10 mouse cellular contexts compared by ENCODE assay signal in the genomic region with DNA sequence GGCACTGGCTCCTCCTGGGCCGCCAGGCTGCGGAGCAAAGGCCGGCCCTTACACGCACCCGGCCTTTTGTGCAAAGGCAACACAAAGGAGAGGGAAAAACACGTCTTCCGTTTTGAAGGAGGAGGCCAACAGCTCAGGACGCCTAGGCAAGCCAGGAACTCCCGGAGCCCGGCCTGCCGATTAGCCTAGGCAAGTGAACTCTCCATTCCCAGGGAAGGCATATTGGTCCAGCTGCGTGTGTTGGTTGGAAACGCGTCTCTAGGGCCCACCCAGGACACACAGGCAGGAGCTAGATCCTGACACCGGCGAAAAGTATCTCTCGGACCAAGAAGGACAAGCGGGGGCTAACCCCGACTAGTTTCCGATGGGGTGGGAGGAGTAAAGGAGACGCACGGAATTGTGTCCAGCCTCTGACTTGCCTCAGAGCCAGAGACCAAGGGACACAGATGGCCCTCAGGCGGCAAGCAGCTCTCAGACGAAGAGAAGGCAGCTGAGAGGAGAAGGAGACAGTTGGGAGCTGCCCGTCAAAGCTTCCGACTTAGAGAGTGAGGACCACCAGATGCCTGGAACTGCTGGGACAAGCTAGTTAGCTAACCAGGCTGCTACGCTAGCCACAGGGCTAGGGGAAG. TPM values are rescaled to one million over a fixed set of nuclear protein-coding genes. Genes with fewer than 3 reads are reported as not detected.
A peak's percentile ranks its signal among the peaks of the same experiment; 100 is the strongest.
DNase-seq lines count a peak whose midpoint lies in the region; ATAC-seq lines count a peak whose summit lies in the region.
"Had no signal": no experiment of that assay in that cellular context is flagged by ENCODE, and none has a peak within 500 bp of the region (broad histone marks: within the 10 kb centered on the region; RNA-seq: fewer than 3 reads in every experiment).

No protein-coding gene starts in this region.

- under 1% methylated on average over 27 of the region's 27 CpGs for WGBS in heart, embryonic 14.5 days
- under 1% methylated on average over 27 of the region's 27 CpGs for WGBS in forebrain, embryonic 15.5 days
- WGBS in midbrain, embryonic 11.5 days = under 1% methylated on average over 27 of the region's 27 CpGs
- WGBS in kidney, embryonic 14.5 days = under 1% methylated on average over 27 of the region's 27 CpGs

- H3K27ac ChIP-seq in heart, embryonic 14.5 days (replicated peaks in 1 of 2; ENCODE audit: control insufficient read depth in 1 of 2, insufficient read depth in 1 of 2, low read depth in 2 of 2, low read length in 2 of 2) = no peak overlapping the region
- H3K27ac ChIP-seq in forebrain, embryonic 15.5 days (replicated peaks) = peak overlapping the region; percentile 59
- no peak overlapping the region for H3K27ac ChIP-seq in midbrain, embryonic 11.5 days (ENCODE audit: low read depth, low read length)
- no peak overlapping the region for H3K27ac ChIP-seq in kidney, embryonic 14.5 days (ENCODE audit: low read depth, low read length)

- no peak overlapping the region for H3K9ac ChIP-seq in heart, embryonic 14.5 days (ENCODE audit: low read length)
- H3K9ac ChIP-seq in forebrain, embryonic 15.5 days (replicated peaks) = peak overlapping the region; percentile 22
- peak overlapping the region; percentile 16 for H3K9ac ChIP-seq in midbrain, embryonic 11.5 days (ENCODE audit: low read length)
- H3K9ac ChIP-seq in kidney, embryonic 14.5 days (ENCODE audit: low read depth, low read length) = no peak overlapping the region

- H3K4me1 ChIP-seq in heart, embryonic 14.5 days (ENCODE audit: control insufficient read depth in 2 of 2, insufficient read depth in 2 of 2, low read length in 2 of 2) = peaks cover 5 to 32% of the 10 kb centered on the region in 2 experiments; a peak in 3 of 4 replicates
- peaks cover 67% of the 10 kb centered on the region for H3K4me1 ChIP-seq in forebrain, embryonic 15.5 days
- H3K4me1 ChIP-seq in midbrain, embryonic 11.5 days (ENCODE audit: control insufficient read depth, insufficient read depth, low read length) = peaks cover 27% of the 10 kb centered on the region
- H3K4me1 ChIP-seq in kidney, embryonic 14.5 days (ENCODE audit: control insufficient read depth, insufficient read depth, low read length) = 0 out of 2 replicates have a peak, but pooled peaks cover 2% of the 10 kb centered on the region

- H3K9me3 ChIP-seq in heart, embryonic 14.5 days (ENCODE audit: control insufficient read depth, low read length) = 0 out of 2 replicates have a peak, but pooled peaks cover 5% of the 10 kb centered on the region
- H3K9me3 ChIP-seq in forebrain, embryonic 15.5 days = no peaks in the 10 kb centered on the region
- H3K9me3 ChIP-seq in midbrain, embryonic 11.5 days (ENCODE audit: control insufficient read depth, low read length) = peaks cover 4% of the 10 kb centered on the region; the same call in 1 of the 2 replicates
- H3K9me3 ChIP-seq in kidney, embryonic 14.5 days (ENCODE audit: control insufficient read depth, low read length) = peaks cover 7% of the 10 kb centered on the region

- peak overlapping the region in 1 of 2 experiments; percentile 11; a peak in 1 of 4 replicates for H3K4me3 ChIP-seq in heart, embryonic 14.5 days (ENCODE audit: control insufficient read depth in 1 of 2, insufficient read depth in 1 of 2, low read depth in 1 of 2, low read length in 2 of 2)
- peak overlapping the region; percentile 30 for H3K4me3 ChIP-seq in forebrain, embryonic 15.5 days
- peak overlapping the region; percentile 22 for H3K4me3 ChIP-seq in midbrain, embryonic 11.5 days (ENCODE audit: low read depth, low read length)
- H3K4me3 ChIP-seq in kidney, embryonic 14.5 days (ENCODE audit: low read length) = no peak overlapping the region

- H3K36me3 ChIP-seq in heart, embryonic 14.5 days (ENCODE audit: control insufficient read depth, insufficient read depth, low read length) = no peaks in the 10 kb centered on the region
- H3K36me3 ChIP-seq in forebrain, embryonic 15.5 days = no peaks in the 10 kb centered on the region
- H3K36me3 ChIP-seq in midbrain, embryonic 11.5 days (ENCODE audit: control insufficient read depth, insufficient read depth, low read length) = no peaks in the 10 kb centered on the region
- H3K36me3 ChIP-seq in kidney, embryonic 14.5 days (ENCODE audit: control insufficient read depth, insufficient read depth, low read length) = no peaks in the 10 kb centered on the region

- H3K27me3 ChIP-seq in heart, embryonic 14.5 days (ENCODE audit: control insufficient read depth, insufficient read depth, low read length) = peaks cover 100% of the 10 kb centered on the region
- peaks cover 82% of the 10 kb centered on the region for H3K27me3 ChIP-seq in forebrain, embryonic 15.5 days
- peaks cover 99% of the 10 kb centered on the region for H3K27me3 ChIP-seq in midbrain, embryonic 11.5 days (ENCODE audit: control insufficient read depth, insufficient read depth, low read length)
- H3K27me3 ChIP-seq in kidney, embryonic 14.5 days (ENCODE audit: control insufficient read depth, insufficient read depth, low read length) = peaks cover 99% of the 10 kb centered on the region

- DNase-seq in heart, postnatal 4 days = no peak
- peak; percentile 25 for DNase-seq in brain, adult 2 months (ENCODE audit: low read depth, low spot score)
- peak; percentile 95 for DNase-seq in midbrain, embryonic 11.5 days (ENCODE audit: low spot score, missing footprints)
- DNase-seq in MN1 (ENCODE audit: low spot score) = no peak
- DNase-seq in gastrocnemius, postnatal 10 days = no peak

- H3K4me2 ChIP-seq in heart, embryonic 14.5 days (ENCODE audit: low read length) = peak overlapping the region; percentile 34
- peak overlapping the region; percentile 42 for H3K4me2 ChIP-seq in forebrain, embryonic 15.5 days (replicated peaks)
- H3K4me2 ChIP-seq in midbrain, embryonic 11.5 days = peak overlapping the region; percentile 40
- no peak overlapping the region for H3K4me2 ChIP-seq in kidney, embryonic 14.5 days (replicated peaks; ENCODE audit: low read depth, low read length)

- ATAC-seq in heart, embryonic 14.5 days (ENCODE audit: insufficient number of reproducible peaks, insufficient read depth, low FRiP score, low read depth) = no peak
- peak; percentile 18 for ATAC-seq in forebrain, embryonic 15.5 days (replicated peaks)
- ATAC-seq in midbrain, embryonic 11.5 days (ENCODE audit: low FRiP score) = peak; percentile 12; the same call in 1 of the 2 replicates
- ATAC-seq in kidney, embryonic 14.5 days (ENCODE audit: low FRiP score, low TSS enrichment) = no peak

RNA-seq across cellular contexts. Expression of a gene that starts 2.5 kb away (rescaled TPM):
- not detected in 2 replicates for polyA plus RNA-seq in heart, embryonic 14.5 days (2014; fragmentation: Nextera tagmentation; extraction: Ambion mirVana)
- total RNA-seq in heart, postnatal 4 days (2021) = not detected
- 7.1 and 8.6 TPM in 2 replicates for polyA plus RNA-seq in forebrain, embryonic 15.5 days (2015; fragmentation: Nextera tagmentation; extraction: Ambion mirVana)
- polyA plus RNA-seq in midbrain, embryonic 11.5 days (2014; fragmentation: Nextera tagmentation; extraction: Ambion mirVana) = 6.8 and 7.5 TPM in 2 replicates
- not detected in 2 replicates for polyA plus RNA-seq in kidney, embryonic 14.5 days (2014; fragmentation: Nextera tagmentation; extraction: Ambion mirVana)
- not detected for total RNA-seq in gastrocnemius, postnatal 10 days (2021)
- total RNA-seq: heart, postnatal 10 days had no signal
- polyA plus RNA-seq: liver, embryonic 16.5 days had no signal

RNA-seq across cellular contexts. Expression of a gene that starts 46.8 kb away (rescaled TPM):
- 0.09 TPM in 1 of 2 replicates, not detected in the other for polyA plus RNA-seq in heart, embryonic 14.5 days (2014; fragmentation: Nextera tagmentation; extraction: Ambion mirVana)
- total RNA-seq in heart, postnatal 4 days (2021) = not detected
- 29.6 and 33.4 TPM in 2 replicates for polyA plus RNA-seq in forebrain, embryonic 15.5 days (2015; fragmentation: Nextera tagmentation; extraction: Ambion mirVana)
- 2.8 and 3.2 TPM in 2 replicates for polyA plus RNA-seq in midbrain, embryonic 11.5 days (2014; fragmentation: Nextera tagmentation; extraction: Ambion mirVana)
- not detected in 2 replicates for polyA plus RNA-seq in kidney, embryonic 14.5 days (2014; fragmentation: Nextera tagmentation; extraction: Ambion mirVana)
- under 1 TPM; 0.28 to 0.38 TPM for total RNA-seq in gastrocnemius, postnatal 10 days (2021)
- total RNA-seq: heart, postnatal 10 days had no signal

Comparison
In these comparisons a context has a peak if more than half of its experiments do, and no peak if none do; other contexts are left out.
1. ATAC-seq: peak in forebrain, embryonic 15.5 days (single experiment) and midbrain, embryonic 11.5 days (single experiment); none in heart, embryonic 14.5 days (single experiment) and kidney, embryonic 14.5 days (single experiment).
2. H3K9ac ChIP-seq: peak in forebrain, embryonic 15.5 days (single experiment) and midbrain, embryonic 11.5 days (single experiment); none in heart, embryonic 14.5 days (single experiment) and kidney, embryonic 14.5 days (single experiment).
3. DNase-seq: peak in brain, adult 2 months (single experiment) and midbrain, embryonic 11.5 days (single experiment); none in heart, postnatal 4 days (single experiment), MN1 (single experiment) and gastrocnemius, postnatal 10 days (single experiment).